Mouse (Mus musculus) brain, adult 2 months (tissue): ENCODE measurements around the gene Trim65.

Experiments used
- DNase-seq: peaks from one replicate; pipeline ENCODE4 v3.0.0; 2011; ENCODE audit warnings: low read depth, low spot score

The Trim65 gene

GRCm38 (mm10) chr11:116130488-116131205 is at the start of gene Trim65:
Gene Trim65 (minus strand): TSS chr11:116131128.
- peak; percentile 97 for DNase-seq

- peak; percentile 63 for DNase-seq
These were observed 47.6 kb upstream of the Trim65 start for GRCm38 (mm10) chr11:116178411-116179121.

DNA sequence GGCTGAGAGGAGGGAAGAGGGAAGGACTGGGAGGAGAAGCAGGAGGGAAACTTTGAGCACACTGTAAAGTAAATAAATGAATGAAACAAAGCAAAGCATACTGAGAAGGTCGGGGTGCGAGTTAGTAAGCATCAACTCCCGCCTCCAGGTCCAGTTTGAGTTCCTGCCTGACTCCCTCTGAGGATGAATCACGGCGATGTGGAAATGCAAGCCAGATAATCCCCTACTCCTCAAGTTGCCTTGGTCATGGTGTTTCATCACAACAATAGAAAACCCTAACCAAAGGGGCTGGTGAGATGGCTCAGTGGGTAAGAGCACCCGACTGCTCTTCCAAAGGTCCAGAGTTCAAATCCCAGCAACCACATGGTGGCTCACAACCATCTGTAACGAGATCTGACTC is 45.1 kb upstream of the Trim65 start:
- peak; percentile 43 for DNase-seq

GRCm38 (mm10) chr11:116174775-116175448 is 44.0 kb upstream of the Trim65 start:
- no peak for DNase-seq

- no peak for DNase-seq
These were observed 41.0 kb upstream of the Trim65 start for GRCm38 (mm10) chr11:116171959-116172358.

GRCm38 (mm10) chr11:116170003-116170800 is 39.3 kb upstream of the Trim65 start:
- DNase-seq = no peak

DNA sequence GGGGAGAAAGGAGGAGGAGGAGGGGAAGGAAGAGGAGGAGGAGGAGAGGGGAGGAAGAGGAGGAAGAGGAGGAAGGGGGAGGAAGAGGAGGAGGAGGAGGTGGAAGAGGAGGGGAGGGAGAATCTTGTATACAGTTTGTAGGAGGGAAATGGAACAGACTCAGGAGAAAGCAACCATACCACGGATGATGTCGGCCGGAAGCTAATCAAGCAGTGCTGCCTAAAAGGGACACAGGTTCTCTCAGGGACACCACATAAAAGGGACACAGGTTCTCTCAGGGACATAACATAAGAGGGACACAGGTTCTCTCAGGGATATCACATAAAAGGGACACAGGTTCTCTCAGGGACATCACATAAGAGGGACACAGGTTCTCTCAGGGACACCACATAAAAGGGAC is 38.3 kb upstream of the Trim65 start:
- DNase-seq = no peak

DNA sequence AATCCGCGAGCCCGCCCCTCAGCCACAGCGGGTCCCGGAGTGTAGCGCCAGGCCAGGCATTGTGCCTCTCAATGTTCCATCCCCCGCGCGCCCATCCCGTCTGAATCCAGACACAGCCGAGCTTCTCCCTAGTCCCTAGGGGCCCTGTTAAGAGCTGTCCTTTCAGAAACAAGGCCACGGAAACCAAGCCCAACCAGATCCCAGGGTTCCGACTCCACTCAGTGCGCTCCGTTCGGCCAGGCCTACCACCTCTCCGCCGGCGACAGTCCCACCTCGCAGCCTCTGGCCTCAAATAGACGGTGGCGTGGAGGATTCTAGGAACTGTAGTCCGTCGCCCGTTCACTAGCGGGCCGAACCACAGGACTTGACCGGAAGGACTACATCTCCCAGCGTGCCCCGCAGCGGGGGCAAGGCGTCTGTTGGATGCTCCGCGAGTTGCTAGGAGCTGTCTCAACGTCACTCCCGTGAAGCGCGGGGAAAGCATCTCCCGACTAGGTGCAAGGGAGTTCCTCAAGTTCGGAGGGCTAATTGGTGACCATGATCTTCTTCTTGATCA is 37.0 kb upstream of the Trim65 start, which contains the start of gene Fbf1:
Gene Fbf1, minus strand, starts transcription at position 283 of the 556 bp plus-strand sequence.
- DNase-seq = peak; percentile 99

GRCm38 (mm10) chr11:116167232-116167631 is 36.3 kb upstream of the Trim65 start:
- DNase-seq = peak; percentile 30

GRCm38 (mm10) chr11:116163002-116163401 is 32.1 kb upstream of the Trim65 start:
- no peak for DNase-seq

GRCm38 (mm10) chr11:116162146-116162545 is 31.2 kb upstream of the Trim65 start:
- DNase-seq = peak; percentile 87

DNA sequence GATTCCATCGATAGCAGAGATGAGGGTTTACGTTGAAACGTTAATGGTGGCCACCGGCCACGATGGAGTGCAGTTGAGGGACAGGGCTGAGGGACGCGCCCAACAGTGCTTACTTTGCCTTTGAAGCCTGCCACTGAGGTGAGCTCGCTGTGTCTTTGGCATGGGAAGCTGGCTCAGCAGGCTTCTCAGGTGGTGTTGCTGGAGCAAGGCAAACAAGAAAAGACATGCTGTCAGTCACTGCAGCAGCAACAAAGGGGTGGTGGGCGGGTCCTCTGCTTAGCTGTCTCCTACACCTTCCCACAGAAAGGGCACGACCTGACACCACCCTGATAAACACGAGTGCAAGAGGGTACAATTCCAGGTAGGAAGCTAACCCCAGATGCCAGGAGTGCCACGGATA is 30.4 kb upstream of the Trim65 start:
- DNase-seq = no peak

DNA sequence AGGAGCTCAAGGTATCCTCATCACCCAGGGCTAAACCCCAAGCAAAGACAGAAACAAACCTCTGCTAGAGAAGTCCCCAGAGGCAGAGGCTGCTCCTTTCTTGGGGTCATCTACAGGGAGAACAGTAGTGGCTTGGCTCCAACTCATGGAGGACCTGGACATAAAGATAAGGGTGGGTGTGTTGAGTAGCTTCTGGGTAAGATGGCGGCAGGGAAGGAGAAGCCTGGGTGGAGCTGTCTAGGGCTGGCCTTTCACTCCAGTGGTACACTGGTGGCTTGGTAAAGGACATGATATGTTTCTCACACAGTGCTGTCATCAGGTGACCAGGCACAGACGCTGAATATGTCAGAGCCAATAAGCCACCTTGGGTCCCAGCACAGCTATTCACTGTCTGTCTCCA is 20.0 kb upstream of the Trim65 start:
- DNase-seq = no peak

DNA sequence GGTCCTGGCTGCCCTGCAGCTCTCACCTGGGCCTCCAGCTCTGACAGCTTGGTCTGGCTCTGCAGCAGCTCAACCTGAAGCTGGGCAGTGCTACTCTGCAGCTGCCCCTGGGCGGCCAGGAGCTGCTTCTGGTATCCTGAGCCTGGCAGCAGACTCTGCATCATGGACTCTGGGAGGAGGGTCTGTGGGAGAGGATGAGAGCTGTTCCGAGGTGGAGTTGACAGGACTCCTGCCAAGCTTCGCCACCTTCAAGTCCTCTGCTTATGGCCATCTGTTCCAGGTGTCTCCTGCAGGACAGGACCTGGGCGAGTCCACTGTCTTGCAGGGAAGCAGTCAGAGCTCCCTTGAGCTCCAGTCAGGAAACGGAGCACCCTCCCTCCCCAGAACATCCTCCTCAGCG is 18.4 kb upstream of the Trim65 start:
- DNase-seq = peak; percentile 48

GRCm38 (mm10) chr11:116148761-116149221 is 17.9 kb upstream of the Trim65 start:
- peak; percentile 91 for DNase-seq

- DNase-seq = peak; percentile 89
These were observed 15.5 kb upstream of the Trim65 start for GRCm38 (mm10) chr11:116146294-116146985.

GRCm38 (mm10) chr11:116145481-116146293 is 14.8 kb upstream of the Trim65 start:
- DNase-seq = peak; percentile 78

DNA sequence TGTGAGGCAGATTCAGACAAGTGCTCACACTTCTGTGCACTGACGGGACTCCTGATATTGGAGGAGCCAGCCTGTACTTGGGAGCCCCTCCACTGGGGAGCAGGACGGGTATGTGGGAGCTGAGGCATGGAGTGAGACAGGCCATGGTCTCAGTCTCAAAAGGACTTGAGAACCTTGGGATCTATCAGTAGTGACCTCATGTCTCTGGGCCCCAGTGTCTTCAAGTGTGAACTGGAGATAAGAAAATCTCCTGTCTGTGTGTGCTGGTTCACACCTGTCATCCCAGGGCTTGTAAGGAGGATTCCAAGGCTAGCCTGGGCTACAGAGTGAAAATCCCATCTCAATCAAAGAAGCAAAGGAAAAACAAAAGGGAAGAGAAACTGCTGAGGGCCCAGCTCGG is 12.5 kb upstream of the Trim65 start:
- DNase-seq = no peak

DNA sequence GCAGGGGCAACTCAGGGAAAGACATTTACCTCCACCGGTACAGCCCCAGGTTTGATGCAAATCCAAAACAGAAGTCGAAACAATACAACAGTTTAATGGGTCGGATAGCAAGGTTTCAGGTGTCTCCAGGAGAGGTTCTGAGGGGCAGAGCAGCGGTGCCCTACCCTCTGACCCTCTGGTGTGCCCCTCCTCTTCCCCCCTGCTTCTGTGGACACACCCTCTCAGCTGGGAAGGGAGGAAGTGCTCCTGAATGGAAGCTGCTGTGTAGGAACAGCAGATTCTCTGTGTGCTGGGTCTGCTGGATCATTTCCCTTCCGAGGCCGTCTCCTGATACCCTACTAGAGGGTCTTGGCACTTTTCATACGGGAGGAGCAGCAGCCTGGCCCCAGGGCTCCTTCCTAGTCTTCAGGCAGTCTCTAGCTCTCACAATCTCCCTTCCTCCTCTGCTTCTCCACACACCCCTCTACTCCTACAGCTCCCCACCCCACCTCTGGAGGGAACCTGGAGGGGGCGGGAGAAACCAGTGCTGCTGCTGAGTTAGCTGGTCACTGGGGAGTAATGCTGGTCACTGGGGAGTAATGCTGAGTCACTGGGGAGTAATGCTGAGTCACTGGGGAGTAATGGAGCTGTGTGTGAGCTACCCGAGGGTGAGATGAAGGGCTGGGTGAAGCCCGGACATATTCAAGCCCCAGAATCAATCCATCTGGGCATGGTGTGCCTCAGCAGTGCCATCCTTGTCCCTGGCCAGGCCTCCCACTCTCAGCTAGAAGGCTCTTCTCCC is 11.5 kb upstream of the Trim65 start:
- DNase-seq = no peak
